Mouse (Mus musculus): ENCODE data around the gene Cyp4f40. TPM values are rescaled to one million over a fixed set of nuclear protein-coding genes. Genes with fewer than 3 reads are reported as not detected.

Cyp4f40 gene
- not detected in 2 replicates for polyA plus RNA-seq (2012; rRNA removed; ENCODE audit: low replicate concordance)

DNA sequence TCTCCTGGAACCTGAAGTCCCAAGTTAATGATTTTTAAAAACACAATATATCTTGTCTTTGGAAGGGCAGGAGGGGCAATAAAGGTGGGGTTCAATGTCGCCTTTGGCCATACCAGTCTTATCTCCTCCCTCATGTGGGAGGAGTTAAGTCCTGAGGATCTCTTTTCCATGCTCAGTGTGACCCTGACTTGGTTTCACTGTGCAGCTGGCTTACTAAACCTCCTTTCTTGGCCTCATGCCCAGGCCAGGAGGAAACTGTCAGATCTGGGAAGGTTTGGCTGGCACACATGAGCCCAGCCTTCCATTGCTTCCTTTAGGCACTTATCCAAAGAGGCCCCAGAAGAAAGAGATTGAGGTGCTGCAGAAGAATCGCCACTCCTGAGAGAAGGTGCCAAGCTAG is at the start of gene Cyp4f40:
Gene Cyp4f40, plus strand, starts transcription at position 189 of the 400 bp plus-strand sequence.

DNA sequence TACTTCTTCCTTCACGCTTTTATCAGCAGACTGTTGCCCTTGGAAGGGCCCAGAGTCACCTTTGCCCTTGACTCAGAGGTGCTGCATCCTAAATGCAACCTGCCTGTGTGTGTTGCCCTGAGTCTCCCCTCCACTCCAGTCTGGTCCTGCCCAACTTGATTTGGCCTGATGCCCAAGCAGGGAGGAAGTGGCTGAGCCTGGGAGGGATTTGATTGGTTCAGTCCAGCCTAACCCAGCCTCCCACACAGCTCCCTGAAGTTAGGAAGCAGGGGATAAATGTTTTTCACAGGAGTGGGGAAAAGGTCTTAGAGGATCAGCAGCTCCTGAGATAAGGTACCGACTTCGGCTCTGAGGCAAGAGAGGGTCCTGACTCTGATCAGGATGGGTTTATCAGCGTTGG is 37.7 kb upstream of the Cyp4f40 start, which contains the start of gene Cyp4f37:
Gene Cyp4f37, plus strand, starts transcription at position 292 of the 400 bp plus-strand sequence.

DNA sequence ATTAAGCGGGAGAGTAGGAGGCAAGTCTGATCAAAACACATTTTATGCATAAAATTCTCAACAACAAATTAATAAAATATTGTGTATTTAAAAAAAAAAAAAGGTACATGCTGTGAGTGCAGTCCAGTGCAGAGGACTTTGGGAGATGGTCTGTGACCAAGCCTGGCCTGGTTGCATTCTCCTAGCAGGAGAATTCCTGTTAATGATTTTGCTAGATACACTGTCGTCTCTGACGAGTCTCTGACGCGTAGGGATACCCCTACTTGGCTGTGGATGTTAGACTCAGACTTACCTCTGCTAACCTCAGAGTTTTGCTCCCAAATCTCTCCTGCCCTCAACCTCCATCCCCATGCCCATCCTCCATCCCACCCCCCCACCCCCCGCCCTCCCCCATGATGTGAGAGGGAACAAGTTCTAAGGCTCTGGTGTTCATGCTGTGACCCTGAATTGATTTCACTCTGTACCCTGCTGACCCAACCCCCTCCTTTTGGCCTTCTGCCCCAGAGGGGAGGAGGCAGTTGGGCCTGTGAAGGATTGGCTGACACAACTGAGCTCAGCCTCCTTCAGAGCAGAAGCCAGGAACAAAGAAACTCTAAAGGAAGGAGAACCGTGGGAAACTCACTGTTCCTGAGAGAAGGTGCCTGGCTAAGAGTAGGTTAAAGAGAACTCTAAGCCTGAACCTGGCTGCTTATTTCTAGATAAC is 26.5 kb downstream of the Cyp4f40 start, which contains the start of gene Cyp4f15:
Gene Cyp4f15, plus strand, starts transcription at position 580 of the 703 bp plus-strand sequence.

Other genes starting within 250 kb of the Cyp4f40 start
- 24.6 and 56.6 TPM in 2 replicates for gene Pglyrp2, start 234.7 kb upstream of the Cyp4f40 start, polyA plus RNA-seq (2012; rRNA removed; ENCODE audit: low replicate concordance)
- gene Cyp4f39, start 206.2 kb upstream of the Cyp4f40 start, polyA plus RNA-seq (2012; rRNA removed; ENCODE audit: low replicate concordance) = 1.1 and 2.9 TPM in 2 replicates
- gene Cyp4f17, start 152.8 kb upstream of the Cyp4f40 start, polyA plus RNA-seq (2012; rRNA removed; ENCODE audit: low replicate concordance) = 14.4 and 16.4 TPM in 2 replicates
- gene Cyp4f16, start 122.3 kb upstream of the Cyp4f40 start, polyA plus RNA-seq (2012; rRNA removed; ENCODE audit: low replicate concordance) = 19.4 and 19.5 TPM in 2 replicates
- 0.30 TPM in 1 of 2 replicates, not detected in the other for gene Cyp4f37, start 37.6 kb upstream of the Cyp4f40 start, polyA plus RNA-seq (2012; rRNA removed; ENCODE audit: low replicate concordance)
- gene Cyp4f15, start 26.7 kb downstream of the Cyp4f40 start, polyA plus RNA-seq (2012; rRNA removed; ENCODE audit: low replicate concordance) = 1.8 and 2.5 TPM in 2 replicates
- gene Zfp871, start 129.4 kb downstream of the Cyp4f40 start, polyA plus RNA-seq (2012; rRNA removed; ENCODE audit: low replicate concordance) = 8.4 and 20.7 TPM in 2 replicates
- gene Zfp811, start 151.0 kb downstream of the Cyp4f40 start, polyA plus RNA-seq (2012; rRNA removed; ENCODE audit: low replicate concordance) = 0.11 and 0.19 TPM in 2 replicates
- 2.9 and 4.8 TPM in 2 replicates for gene Zfp799, start 171.4 kb downstream of the Cyp4f40 start, polyA plus RNA-seq (2012; rRNA removed; ENCODE audit: low replicate concordance)
- 0.50 and 1.4 TPM in 2 replicates for gene Zfp870, start 232.7 kb downstream of the Cyp4f40 start, polyA plus RNA-seq (2012; rRNA removed; ENCODE audit: low replicate concordance)